Mouse (Mus musculus) E14TG2a.4 (cell line): ENCODE results near the gene Cacnb1.

Experiments
- CTCF ChIP-seq: conservative IDR thresholded peaks from 2 replicates; pipeline ENCODE4 v1.5.1; 2014; ENCODE audit warnings: low read length
- NANOG ChIP-seq: IDR thresholded peaks from 2 replicates; pipeline ENCODE4 v1.6.1; 2014; ENCODE audit warnings: borderline replicate concordance, low read length, mixed read lengths
- POU5F1 ChIP-seq: IDR thresholded peaks from 2 replicates; pipeline ENCODE4 v1.6.1; 2014; ENCODE audit warnings: low read length, borderline replicate concordance

GRCm38 (mm10) chr11:98066201-98066600, 43.4 kb upstream of the Cacnb1 start:
- TF ChIP-seq CTCF (no peak), POU5F1 (no peak), NANOG (no peak)
